Mouse (Mus musculus) heart, embryonic 10.5 days (tissue): Measurements from ENCODE around the gene Ppm1h. TPM values are rescaled to one million over a fixed set of nuclear protein-coding genes. Genes with fewer than 3 reads are reported as not detected.

Experiments used
- DNase-seq: peaks from one replicate; pipeline ENCODE4 v3.0.0-alpha.2; 2017; ENCODE audit warnings: low spot score
- H3K27ac ChIP-seq: fragments of 300-500 bp; sonication (generic); 2 replicates; pipeline ENCODE4 v1.5.1; 2016; ENCODE audit warnings: mild to moderate bottlenecking
- H3K27me3 ChIP-seq: fragments of 300-500 bp; sonication (generic); 2 replicates; pipeline ENCODE4 v1.6.1; 2016; ENCODE audit warnings: mild to moderate bottlenecking; ENCODE audit not compliant: poor library complexity, insufficient read depth, severe bottlenecking
- H3K36me3 ChIP-seq: fragments of 300-500 bp; sonication (generic); 2 replicates; pipeline ENCODE4 v1.6.1; 2016; ENCODE audit warnings: mild to moderate bottlenecking, moderate library complexity
- H3K4me1 ChIP-seq: fragments of 300-500 bp; sonication (generic); 2 replicates; pipeline ENCODE4 v1.6.1; 2016; ENCODE audit warnings: mild to moderate bottlenecking
- H3K4me3 ChIP-seq: fragments of 300-500 bp; sonication (generic); 2 replicates; pipeline ENCODE4 v1.5.1; 2016; ENCODE audit warnings: mild to moderate bottlenecking, moderate library complexity
- H3K9me3 ChIP-seq: fragments of 300-500 bp; sonication (generic); 2 replicates; pipeline ENCODE4 v1.6.1; 2016; ENCODE audit warnings: mild to moderate bottlenecking, moderate library complexity
- WGBS: fragments of 180-500 bp; shearing (Covaris S2); methylation state at CpG from one replicate; pipeline ENCODE4 v1.1.7; 2016; 5-methylcytosine and 5-hydroxymethylcytosine counted together
- polyA plus RNA-seq: library from polyadenylated mRNA; unstranded; fragments of >200 nt; fragmentation: Nextera tagmentation; extraction: Ambion mirVana; gene quantifications from 2 replicates; pipeline ENCODE4 v1.2.1, GENCODE M21; 2016

Ppm1h gene
- polyA plus RNA-seq, 1 experiment from 2014 or later, result 2.3 TPM

DNA sequence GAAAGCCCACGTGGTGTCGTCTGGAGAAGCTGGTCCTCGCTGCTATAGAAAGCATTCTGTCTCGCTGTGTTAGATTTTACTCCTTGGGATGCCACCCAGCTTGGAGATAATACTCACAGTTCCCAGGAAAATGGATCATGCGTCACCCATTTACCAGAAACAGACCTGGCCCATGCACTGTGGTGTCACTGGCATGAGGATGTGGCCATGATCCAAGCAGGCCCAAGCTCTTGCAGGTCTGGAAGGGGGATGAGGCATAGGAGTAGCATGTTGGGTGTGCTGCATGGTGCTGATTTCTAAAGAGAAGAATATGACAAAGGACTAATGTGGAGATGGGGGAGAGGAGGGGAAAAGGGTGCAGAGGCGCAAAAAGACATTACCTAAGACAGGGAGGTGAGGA, 141.2 kb downstream of the Ppm1h start:
- Histone ChIP-seq H3K36me3 (no peaks in the 10 kb centered on the region), H3K4me1 (peaks cover 11% of the 10 kb centered on the region), H3K9me3 (no peaks in the 10 kb centered on the region), H3K27me3 (no peaks in the 10 kb centered on the region), H3K27ac (no peak overlapping the region), H3K4me3 (no peak overlapping the region)
- 93% methylated on average over 6 of the region's 6 CpGs for WGBS
- DNase-seq, result no peak

DNA sequence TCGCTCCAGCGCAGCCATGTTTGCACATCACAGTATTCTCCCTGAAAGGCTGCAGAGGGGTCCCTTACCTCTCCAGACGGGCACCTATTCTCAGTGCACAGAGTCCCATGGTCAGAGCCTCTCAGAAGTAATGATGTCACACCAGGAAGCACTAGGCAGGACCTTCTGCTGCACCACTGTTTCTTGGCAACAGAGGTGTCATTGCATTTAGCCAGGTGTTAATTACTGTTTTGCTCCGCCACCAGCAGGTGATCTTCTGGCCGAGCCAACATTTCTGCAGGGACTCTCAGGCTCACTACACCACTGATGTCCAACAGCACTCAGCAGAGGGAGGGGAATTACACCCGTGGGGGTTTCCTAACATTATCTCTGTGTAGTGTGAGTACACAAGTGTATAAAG, 143.0 kb downstream of the Ppm1h start:
- Histone ChIP-seq H3K4me3 (no peak overlapping the region), H3K9me3 (no peaks in the 10 kb centered on the region), H3K36me3 (no peaks in the 10 kb centered on the region), H3K27ac (no peak overlapping the region), H3K27me3 (no peaks in the 10 kb centered on the region), H3K4me1 (peaks cover 11% of the 10 kb centered on the region)
- DNase-seq, result no peak
- WGBS, result 71% methylated on average over 6 of the region's 6 CpGs

DNA sequence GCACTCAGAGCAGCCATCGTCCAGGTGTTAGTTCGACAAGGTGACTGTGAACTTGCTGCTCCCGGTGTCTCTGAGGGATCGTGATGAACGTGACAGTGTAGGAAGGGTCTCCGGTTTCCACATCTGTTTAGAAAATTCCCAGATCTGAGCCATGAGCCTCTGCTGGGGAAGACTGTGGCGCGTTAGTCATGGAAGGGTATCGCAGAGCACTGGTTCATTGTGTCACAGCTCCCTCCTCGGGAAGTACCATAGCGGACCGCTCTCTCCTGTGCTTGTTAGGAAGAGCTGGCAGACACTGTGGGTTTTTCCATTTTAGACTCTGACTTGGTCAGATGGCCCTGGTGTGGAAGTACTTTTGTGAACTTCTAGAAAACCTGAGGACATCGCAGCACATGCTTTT, 145.1 kb downstream of the Ppm1h start:
- DNase-seq, result no peak
- Histone ChIP-seq H3K4me3 (no peak overlapping the region), H3K36me3 (no peaks in the 10 kb centered on the region), H3K27me3 (no peaks in the 10 kb centered on the region), H3K27ac (no peak overlapping the region), H3K4me1 (peaks cover 16% of the 10 kb centered on the region), H3K9me3 (no peaks in the 10 kb centered on the region)
- 83% methylated on average over 13 of the region's 13 CpGs for WGBS

DNA sequence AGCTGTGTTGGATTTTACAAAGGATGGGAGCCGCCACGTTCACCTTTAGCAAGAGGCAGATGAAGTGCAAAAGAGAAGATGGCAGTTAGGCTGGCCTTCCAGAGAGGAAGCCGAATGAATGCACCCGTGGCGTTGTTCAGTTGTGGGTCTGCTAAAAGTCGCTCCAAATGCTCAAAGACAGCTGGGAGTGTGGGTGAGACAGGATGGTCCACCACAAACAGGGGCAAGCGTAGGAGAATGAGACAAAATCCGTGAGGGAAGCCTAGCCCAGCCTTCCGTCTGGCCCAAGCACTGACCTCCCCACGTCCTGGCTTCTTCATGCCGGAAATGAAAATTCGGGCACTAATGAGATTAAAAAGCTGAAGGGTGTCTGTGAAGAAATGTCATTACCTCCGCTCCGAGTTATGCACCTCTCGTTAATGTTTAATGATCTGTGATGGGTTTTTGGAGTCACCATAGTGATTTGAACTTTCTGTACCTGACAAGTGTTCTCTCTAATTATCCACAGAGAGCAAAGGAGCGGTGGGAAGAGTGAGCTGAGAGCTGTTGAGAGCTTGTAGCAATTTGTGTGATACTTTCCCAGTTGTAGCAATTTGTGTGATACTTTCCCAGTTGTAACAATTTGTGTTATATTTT, 148.3 kb downstream of the Ppm1h start:
- DNase-seq, result no peak
- 86% methylated on average over 16 of the region's 16 CpGs for WGBS
- Histone ChIP-seq H3K36me3 (no peaks in the 10 kb centered on the region), H3K4me3 (no peak overlapping the region), H3K9me3 (no peaks in the 10 kb centered on the region), H3K4me1 (peaks cover 13% of the 10 kb centered on the region), H3K27ac (no peak overlapping the region), H3K27me3 (no peaks in the 10 kb centered on the region)

DNA sequence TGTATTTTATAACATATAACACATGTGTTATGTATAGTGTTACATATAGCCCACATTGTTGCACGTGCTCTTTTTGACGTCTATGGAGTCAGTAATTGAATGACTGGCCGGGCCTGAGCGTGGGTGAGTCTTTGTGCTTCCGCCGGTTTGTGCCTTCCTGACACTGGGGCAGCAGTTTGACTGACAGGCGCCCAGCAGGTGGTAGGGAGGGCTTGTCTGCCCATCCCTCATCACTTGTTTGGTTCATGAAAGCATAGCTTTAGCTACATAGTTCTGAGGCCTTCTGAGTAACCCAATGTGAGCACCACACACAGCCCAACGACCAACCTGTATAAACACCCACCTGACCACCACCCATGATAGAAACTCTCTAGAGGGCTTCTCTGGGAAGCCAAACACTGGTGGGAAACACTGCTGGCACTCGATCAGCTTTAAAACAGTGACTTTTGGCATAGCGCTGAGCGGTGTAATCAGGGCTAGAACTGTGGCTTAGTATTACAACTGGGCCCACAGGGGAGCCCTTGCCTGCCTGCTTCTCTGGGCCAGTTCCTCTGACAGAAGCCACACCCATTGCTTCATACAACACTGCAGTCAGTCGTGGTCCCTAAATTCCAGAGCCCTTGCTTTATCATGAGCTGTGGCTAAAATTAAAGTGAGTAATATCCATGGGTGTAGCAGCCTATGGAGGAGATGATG, 149.3 kb downstream of the Ppm1h start:
- H3K27ac ChIP-seq, result 0 out of 2 replicates have a peak overlapping the region, but pooled peaks have one; percentile 23
- no peaks in the 10 kb centered on the region for H3K36me3 ChIP-seq
- no peaks in the 10 kb centered on the region for H3K9me3 ChIP-seq
- no peak for DNase-seq
- H3K27me3 ChIP-seq, result no peaks in the 10 kb centered on the region
- no peak overlapping the region for H3K4me3 ChIP-seq
- WGBS, result 66% methylated on average over 12 of the region's 12 CpGs
- H3K4me1 ChIP-seq, result peaks cover 13% of the 10 kb centered on the region

DNA sequence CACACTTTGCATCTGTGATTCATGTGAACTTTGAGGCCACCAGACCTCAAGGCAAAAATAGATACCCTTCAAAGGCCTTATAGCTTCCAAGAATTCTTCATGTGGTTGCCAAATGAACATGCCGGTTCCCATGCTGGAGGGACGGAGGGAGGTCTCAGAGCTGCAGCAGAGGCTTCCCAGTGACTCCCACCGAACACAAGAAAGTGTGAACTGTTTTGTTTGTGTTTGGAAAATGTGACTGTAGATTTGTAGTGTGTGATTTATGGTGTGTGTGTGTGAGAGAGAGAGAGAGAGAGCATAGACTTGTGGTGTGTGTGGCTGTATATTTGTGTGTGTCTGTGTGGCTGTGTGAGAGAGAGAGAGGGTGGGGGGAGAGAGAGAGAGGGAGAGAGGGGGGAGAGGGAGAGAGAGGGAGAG, 151.2 kb downstream of the Ppm1h start:
- peaks cover 10% of the 10 kb centered on the region; the same call in 1 of the 2 replicates for H3K4me1 ChIP-seq
- no peaks in the 10 kb centered on the region for H3K36me3 ChIP-seq
- no peaks in the 10 kb centered on the region for H3K27me3 ChIP-seq
- WGBS, result 62% methylated on average over 3 of the region's 3 CpGs
- H3K27ac ChIP-seq, result peak overlapping the region; percentile 17; the same call in 1 of the 2 replicates
- H3K9me3 ChIP-seq, result no peaks in the 10 kb centered on the region
- no peak overlapping the region for H3K4me3 ChIP-seq
- DNase-seq, result no peak

DNA sequence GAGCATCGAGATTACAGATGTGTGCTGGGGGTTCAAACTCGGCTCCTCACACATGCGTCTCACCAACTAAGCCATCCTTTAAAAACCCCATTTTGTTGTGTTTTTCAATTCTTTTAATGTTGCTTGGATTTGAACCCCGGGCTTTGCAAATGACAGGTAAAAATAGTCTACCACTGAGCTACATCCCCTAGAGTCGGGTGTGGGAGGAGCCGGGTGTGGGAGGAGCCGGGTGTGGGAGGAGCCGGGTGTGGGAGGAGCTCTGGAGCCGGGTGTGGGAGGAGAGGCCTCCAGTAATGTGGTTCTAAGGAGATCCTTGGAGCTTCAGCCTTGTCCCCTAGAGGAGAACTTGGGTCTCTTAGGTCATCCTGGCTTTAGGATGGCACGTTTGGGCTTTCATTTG, 152.1 kb downstream of the Ppm1h start:
- 84% methylated on average over 10 of the region's 10 CpGs for WGBS
- no peak for DNase-seq
- no peak overlapping the region for H3K27ac ChIP-seq

DNA sequence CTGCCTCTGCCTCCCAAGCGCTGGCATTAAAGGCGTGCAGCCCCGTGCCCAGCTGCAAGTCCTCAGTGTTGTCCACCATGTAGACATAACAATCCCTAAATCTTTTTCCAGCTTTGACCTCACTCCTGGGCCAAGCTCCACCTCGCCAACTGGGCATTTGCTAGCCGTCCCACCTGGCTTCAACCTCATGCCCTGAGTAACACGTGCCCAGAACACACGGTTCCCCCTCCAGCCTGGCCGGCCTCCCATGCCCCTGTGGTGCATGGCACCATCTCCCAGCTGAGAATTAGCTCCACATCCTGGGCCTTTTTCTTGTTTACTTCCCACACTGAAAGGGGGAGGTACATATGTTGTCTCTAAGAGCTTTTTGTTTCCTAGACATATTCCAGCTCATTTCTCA, 163.5 kb downstream of the Ppm1h start:
- no peak for DNase-seq
- WGBS, result 91% methylated on average over 8 of the region's 8 CpGs
- H3K4me1 ChIP-seq, result peaks cover 10% of the 10 kb centered on the region

More for the DNA sequence above, 152.1 kb downstream of the Ppm1h start:
- Histone ChIP-seq H3K27me3 (no peaks in the 10 kb centered on the region), H3K9me3 (no peaks in the 10 kb centered on the region), H3K4me1 (peaks cover 10% of the 10 kb centered on the region; the same call in 1 of the 2 replicates), H3K36me3 (no peaks in the 10 kb centered on the region), H3K4me3 (no peak overlapping the region)

DNA sequence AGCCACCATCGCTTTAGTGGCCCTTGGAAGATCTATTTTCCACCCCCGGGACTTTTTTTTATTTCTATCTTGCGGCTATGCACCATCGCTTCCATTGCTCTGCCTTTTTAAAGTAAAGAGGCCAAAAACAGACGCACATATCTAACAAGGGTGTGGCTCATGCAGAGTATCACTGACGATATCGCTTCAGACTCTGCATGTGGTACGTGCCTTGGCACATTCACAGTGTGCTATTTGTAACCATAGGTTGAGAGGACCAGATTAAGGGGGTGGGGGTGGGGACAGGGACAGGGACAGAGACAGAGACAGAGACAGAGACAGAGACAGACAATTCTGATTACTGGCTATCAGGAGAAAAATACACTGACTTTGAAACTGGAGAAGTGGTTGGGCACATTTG, 164.4 kb downstream of the Ppm1h start:
- Histone ChIP-seq H3K9me3 (peaks cover 5% of the 10 kb centered on the region; the same call in 1 of the 2 replicates), H3K4me1 (peaks cover 16% of the 10 kb centered on the region)
- 89% methylated on average over 8 of the region's 8 CpGs for WGBS

More for the DNA sequence above, 163.5 kb downstream of the Ppm1h start:
- no peak overlapping the region for H3K4me3 ChIP-seq
- no peak overlapping the region for H3K27ac ChIP-seq
- peaks cover 5% of the 10 kb centered on the region; the same call in 1 of the 2 replicates for H3K9me3 ChIP-seq
- H3K36me3 ChIP-seq, result no peaks in the 10 kb centered on the region
- no peaks in the 10 kb centered on the region for H3K27me3 ChIP-seq

DNA sequence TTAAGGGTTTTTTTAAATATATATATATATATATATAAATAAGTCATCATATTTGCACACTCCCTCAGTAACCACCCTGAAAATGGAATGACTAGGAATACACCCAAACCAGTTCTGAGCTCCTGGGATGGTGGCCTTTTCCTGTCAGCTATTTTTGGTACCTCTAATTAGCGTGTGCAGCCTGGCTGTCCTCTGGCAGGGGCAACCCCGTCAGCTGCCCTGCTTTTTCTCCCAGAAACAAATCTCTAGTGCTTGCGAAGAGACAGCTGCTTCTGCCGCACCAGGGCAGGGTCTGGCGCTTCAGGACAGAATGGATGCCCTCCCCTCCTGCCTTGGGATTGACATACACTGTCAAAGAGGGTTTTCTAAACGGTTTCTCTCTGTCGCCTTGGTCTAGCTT, 166.9 kb downstream of the Ppm1h start:
- Histone ChIP-seq H3K4me3 (no peak overlapping the region), H3K9me3 (peaks cover 3% of the 10 kb centered on the region; the same call in 1 of the 2 replicates), H3K36me3 (no peaks in the 10 kb centered on the region), H3K4me1 (peaks cover 24% of the 10 kb centered on the region), H3K27ac (peak overlapping the region; percentile 69; the same call in 1 of the 2 replicates), H3K27me3 (no peaks in the 10 kb centered on the region)
- 33% methylated on average over 7 of the region's 7 CpGs for WGBS
- no peak for DNase-seq

More for the DNA sequence above, 164.4 kb downstream of the Ppm1h start:
- H3K27me3 ChIP-seq, result no peaks in the 10 kb centered on the region
- H3K27ac ChIP-seq, result no peak overlapping the region
- H3K4me3 ChIP-seq, result no peak overlapping the region
- H3K36me3 ChIP-seq, result no peaks in the 10 kb centered on the region
- no peak for DNase-seq

DNA sequence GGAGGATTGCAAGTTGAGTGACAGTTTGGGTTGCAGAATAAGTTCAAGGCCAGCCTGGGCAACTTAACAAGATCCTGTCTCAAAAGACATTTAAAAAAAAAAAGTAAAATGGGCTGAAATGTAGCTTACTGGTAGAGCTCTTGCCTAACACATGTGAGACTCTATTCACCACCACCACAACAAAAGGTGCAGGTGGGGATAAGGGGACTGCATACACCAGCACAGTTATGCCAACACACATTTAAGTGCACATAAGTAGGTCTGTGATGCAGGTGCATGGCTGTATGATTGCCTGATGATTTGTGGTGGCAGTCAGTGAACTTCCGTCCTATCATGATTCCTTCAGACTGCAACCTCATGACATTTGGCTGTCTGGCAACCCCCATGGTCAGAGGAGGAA, 167.9 kb downstream of the Ppm1h start:
- H3K36me3 ChIP-seq, result no peaks in the 10 kb centered on the region
- no peak for DNase-seq
- no peaks in the 10 kb centered on the region for H3K27me3 ChIP-seq
- H3K4me1 ChIP-seq, result peaks cover 24% of the 10 kb centered on the region
- 94% methylated on average over 1 of the region's 1 CpGs for WGBS
- H3K9me3 ChIP-seq, result no peaks in the 10 kb centered on the region
- no peak overlapping the region for H3K4me3 ChIP-seq
- H3K27ac ChIP-seq, result peak overlapping the region; percentile 69; the same call in 1 of the 2 replicates

DNA sequence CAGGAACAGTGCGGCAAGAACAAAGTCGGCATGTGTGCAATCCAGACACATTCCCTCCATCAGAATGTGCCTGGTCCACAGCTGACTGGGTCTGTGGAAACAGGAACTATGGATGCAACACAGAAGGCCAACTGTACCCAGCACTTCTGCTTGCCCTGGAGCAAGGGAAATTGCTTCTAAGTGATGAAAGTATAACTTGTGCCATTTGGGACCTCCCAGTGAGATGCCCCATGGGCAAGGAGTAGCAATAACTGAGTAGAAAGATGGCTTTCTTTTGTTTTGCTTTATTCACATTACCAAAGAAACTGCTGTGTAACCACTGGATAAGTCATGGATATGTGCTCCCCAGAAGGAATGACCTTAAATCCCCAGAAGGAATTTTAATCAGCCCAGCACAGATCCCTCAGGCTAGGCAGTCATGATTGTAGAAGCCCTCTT, 169.5 kb downstream of the Ppm1h start:
- Histone ChIP-seq H3K27me3 (no peaks in the 10 kb centered on the region), H3K36me3 (no peaks in the 10 kb centered on the region), H3K4me3 (no peak overlapping the region), H3K4me1 (peaks cover 24% of the 10 kb centered on the region), H3K27ac (no peak overlapping the region), H3K9me3 (no peaks in the 10 kb centered on the region)
- no peak for DNase-seq
- WGBS, result 80% methylated on average over 2 of the region's 2 CpGs
